Mouse (Mus musculus) ovary, postnatal 14 days (tissue): Measurements from ENCODE around the gene Pcyt2.
A peak's percentile ranks its signal among the peaks of the same experiment; 100 is the strongest.

ENCODE experiments used
- DNase-seq: peaks from one replicate; pipeline ENCODE4 v3.0.0; 2022; ENCODE audit warnings: low spot score

Pcyt2 gene

GRCm38 (mm10) chr11:120617519-120618112 lies at the start of gene Pcyt2:
TSS of gene Pcyt2 (minus strand) at chr11:120617936.
- DNase-seq, result peak; percentile 86

GRCm38 (mm10) chr11:120666617-120667016 lies 48.9 kb upstream of the Pcyt2 start:
- DNase-seq, result no peak

- DNase-seq, result no peak
Observed at GRCm38 (mm10) chr11:120665406-120665805, 47.7 kb upstream of the Pcyt2 start.

- no peak for DNase-seq
Observed at GRCm38 (mm10) chr11:120663714-120664113, 46.0 kb upstream of the Pcyt2 start.

- DNase-seq, result no peak
Observed at GRCm38 (mm10) chr11:120662759-120663158, 45.0 kb upstream of the Pcyt2 start.

- DNase-seq, result no peak
Observed at GRCm38 (mm10) chr11:120661076-120661460, 43.3 kb upstream of the Pcyt2 start, which contains the start of gene Notum. TSS of gene Notum (minus strand) at chr11:120661175.

GRCm38 (mm10) chr11:120660301-120661075 lies 42.8 kb upstream of the Pcyt2 start:
- peak; percentile 34 for DNase-seq

GRCm38 (mm10) chr11:120659509-120660300 lies 42.0 kb upstream of the Pcyt2 start:
- no peak for DNase-seq

- peak; percentile 80 for DNase-seq
Observed at GRCm38 (mm10) chr11:120658876-120659410, 41.2 kb upstream of the Pcyt2 start.

GRCm38 (mm10) chr11:120657301-120657700 lies 39.6 kb upstream of the Pcyt2 start:
- DNase-seq, result no peak

GRCm38 (mm10) chr11:120654741-120655140 lies 37.0 kb upstream of the Pcyt2 start:
- no peak for DNase-seq

- DNase-seq, result no peak
Observed at GRCm38 (mm10) chr11:120651872-120652271, 34.1 kb upstream of the Pcyt2 start.

GRCm38 (mm10) chr11:120648001-120648476 lies 30.3 kb upstream of the Pcyt2 start, which contains the start of gene Myadml2:
TSS of gene Myadml2 (minus strand) at chr11:120648158.
- no peak for DNase-seq

- DNase-seq, result no peak
Observed at GRCm38 (mm10) chr11:120647047-120647830, 29.5 kb upstream of the Pcyt2 start.

- DNase-seq, result peak; percentile 88
Observed at GRCm38 (mm10) chr11:120643601-120643987, 25.9 kb upstream of the Pcyt2 start, which contains the start of gene Pycr1. TSS of gene Pycr1 (minus strand) at chr11:120643769.

GRCm38 (mm10) chr11:120642939-120643600 lies 25.3 kb upstream of the Pcyt2 start:
- DNase-seq, result no peak

GRCm38 (mm10) chr11:120641869-120642268 lies 24.1 kb upstream of the Pcyt2 start:
- no peak for DNase-seq

- no peak for DNase-seq
Observed at GRCm38 (mm10) chr11:120641255-120641654, 23.5 kb upstream of the Pcyt2 start.

- DNase-seq, result no peak
Observed at GRCm38 (mm10) chr11:120634810-120635209, 17.1 kb upstream of the Pcyt2 start.

- DNase-seq, result peak; percentile 89
Observed at GRCm38 (mm10) chr11:120633520-120634343, 16.0 kb upstream of the Pcyt2 start, which contains the start of gene Mafg. TSS of gene Mafg (minus strand) at chr11:120633600.
